In genomic region chr10:90043287-90043686, GRCm38 (mm10) we compare ENCODE assay signal across 12 mouse cellular contexts.
DNase-seq lines count a peak whose midpoint lies in the region; ATAC-seq and TF ChIP-seq lines count a peak whose summit lies in the region.
"Had no signal": no experiment of that assay in that cellular context is flagged by ENCODE, and none has a peak within 500 bp of the region (broad histone marks: within the 10 kb centered on the region; RNA-seq: fewer than 3 reads in every experiment).

No protein-coding gene starts in this region.

- peak; percentile 61; the same call in 1 of the 2 replicates for ATAC-seq in hindbrain, embryonic 13.5 days (ENCODE audit: low FRiP score)
- no peak for ATAC-seq in intestine, postnatal 0 days

- H3K27me3 ChIP-seq in hindbrain, embryonic 13.5 days: no peaks in the 10 kb centered on the region
- H3K27me3 ChIP-seq in hindbrain, embryonic 10.5 days (ENCODE audit: insufficient read depth, poor library complexity, severe bottlenecking): no peaks in the 10 kb centered on the region
- H3K27me3 ChIP-seq in intestine, postnatal 0 days (replicated peaks; ENCODE audit: control insufficient read depth, insufficient read depth, low read length): no peaks in the 10 kb centered on the region
- H3K27me3 ChIP-seq: heart, embryonic 13.5 days; midbrain, embryonic 12.5 days had no signal

- no peaks in the 10 kb centered on the region for H3K36me3 ChIP-seq in hindbrain, embryonic 13.5 days
- H3K36me3 ChIP-seq in hindbrain, embryonic 10.5 days: no peaks in the 10 kb centered on the region
- no peaks in the 10 kb centered on the region for H3K36me3 ChIP-seq in intestine, postnatal 0 days (ENCODE audit: control insufficient read depth, insufficient read depth)
- H3K36me3 ChIP-seq: heart, embryonic 13.5 days; midbrain, embryonic 12.5 days had no signal

- no peak overlapping the region for H3K27ac ChIP-seq in hindbrain, embryonic 13.5 days
- no peak overlapping the region for H3K27ac ChIP-seq in hindbrain, embryonic 10.5 days
- no peak overlapping the region for H3K27ac ChIP-seq in intestine, postnatal 0 days (ENCODE audit: low read depth, low read length)
- H3K27ac ChIP-seq: heart, embryonic 13.5 days; midbrain, embryonic 12.5 days had no signal

- TF ChIP-seq CTCF in intestine, postnatal 0 days (IDR thresholded peaks at IDR 0.05; ENCODE audit: low read depth): peak; percentile 42

- H3K9me3 ChIP-seq in hindbrain, embryonic 13.5 days: no peaks in the 10 kb centered on the region
- no peaks in the 10 kb centered on the region for H3K9me3 ChIP-seq in hindbrain, embryonic 10.5 days
- H3K9me3 ChIP-seq in intestine, postnatal 0 days (ENCODE audit: control insufficient read depth): no peaks in the 10 kb centered on the region
- H3K9me3 ChIP-seq: heart, embryonic 13.5 days; midbrain, embryonic 12.5 days had no signal

- H3K9ac ChIP-seq in hindbrain, embryonic 13.5 days: no peak overlapping the region
- H3K9ac ChIP-seq in intestine, postnatal 0 days (ENCODE audit: low read depth, low read length): no peak overlapping the region
- H3K9ac ChIP-seq: heart, embryonic 13.5 days; midbrain, embryonic 12.5 days had no signal

- 30% methylated on average over 5 of the region's 5 CpGs for WGBS in hindbrain, embryonic 13.5 days
- 60% methylated on average over 5 of the region's 5 CpGs for WGBS in hindbrain, embryonic 10.5 days
- WGBS in intestine, postnatal 0 days: 17% methylated on average over 5 of the region's 5 CpGs

- H3K4me3 ChIP-seq in hindbrain, embryonic 13.5 days: no peak overlapping the region
- no peak overlapping the region for H3K4me3 ChIP-seq in hindbrain, embryonic 10.5 days
- no peak overlapping the region for H3K4me3 ChIP-seq in intestine, postnatal 0 days (ENCODE audit: low read depth, low read length)
- H3K4me3 ChIP-seq: heart, embryonic 13.5 days; midbrain, embryonic 12.5 days had no signal

- H3K4me2 ChIP-seq in hindbrain, embryonic 13.5 days: no peak overlapping the region
- H3K4me2 ChIP-seq in intestine, postnatal 0 days (replicated peaks; ENCODE audit: low read depth): no peak overlapping the region
- H3K4me2 ChIP-seq: heart, embryonic 13.5 days; liver, embryonic 11.5 days; midbrain, embryonic 12.5 days had no signal

- peaks cover 3% of the 10 kb centered on the region for H3K4me1 ChIP-seq in hindbrain, embryonic 13.5 days (replicated peaks)
- H3K4me1 ChIP-seq in hindbrain, embryonic 10.5 days (replicated peaks): no peaks in the 10 kb centered on the region
- no peaks in the 10 kb centered on the region for H3K4me1 ChIP-seq in intestine, postnatal 0 days (replicated peaks; ENCODE audit: control insufficient read depth, insufficient read depth, low read length)
- H3K4me1 ChIP-seq: heart, embryonic 13.5 days; midbrain, embryonic 12.5 days had no signal

- no peak for DNase-seq in hindbrain, embryonic 10.5 days (ENCODE audit: low spot score)
- peak; percentile 3 for DNase-seq in adipocyte (ENCODE audit: low spot score)
- peak; percentile 38 to 55 for DNase-seq in cerebellum, postnatal 14 days
- no peak for DNase-seq in thymus, postnatal 25 days
- DNase-seq in ovary, postnatal 36 days (ENCODE audit: low spot score): no peak
- no peak for DNase-seq in layer of hippocampus, postnatal 36 days
- DNase-seq: thymus, postnatal 36 days had no signal

Comparison
In these comparisons a context has a peak if more than half of its experiments do, and no peak if none do; other contexts are left out.
1. DNase-seq: peak in adipocyte (single experiment) and cerebellum, postnatal 14 days (2 of 2); none in hindbrain, embryonic 10.5 days (single experiment), thymus, postnatal 25 days (single experiment), ovary, postnatal 36 days (single experiment) and layer of hippocampus, postnatal 36 days (0 of 2).